Mouse (Mus musculus) urinary bladder, postnatal 10 days (tissue): ENCODE data around the gene Cnn2.

Experiments
- DNase-seq: peaks from one replicate; pipeline ENCODE4 v3.0.0; 2022; ENCODE audit warnings: low spot score

Gene Cnn2

GRCm38 (mm10) chr10:79970415-79971182, 17.8 kb upstream of the Cnn2 start, which contains the start of gene Grin3b:
Gene Grin3b, plus strand, starts transcription at chr10:79970715.
- no peak for DNase-seq

DNA sequence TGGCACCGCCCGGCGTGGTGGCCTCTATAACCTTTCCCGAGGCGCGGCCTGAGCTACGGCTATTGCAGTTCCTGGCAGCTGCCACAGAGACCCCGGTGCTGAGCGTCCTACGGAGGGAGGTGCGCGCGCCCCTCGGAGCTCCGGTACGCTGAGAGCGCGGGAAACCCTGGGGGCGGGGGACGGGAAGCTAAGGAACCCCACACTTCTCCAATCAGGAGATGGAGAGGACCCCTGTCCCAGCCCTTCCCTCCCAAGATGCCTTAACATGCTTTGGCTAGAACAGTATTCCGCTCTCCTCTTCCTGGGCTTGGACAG, 17.2 kb upstream of the Cnn2 start:
- no peak for DNase-seq

DNA sequence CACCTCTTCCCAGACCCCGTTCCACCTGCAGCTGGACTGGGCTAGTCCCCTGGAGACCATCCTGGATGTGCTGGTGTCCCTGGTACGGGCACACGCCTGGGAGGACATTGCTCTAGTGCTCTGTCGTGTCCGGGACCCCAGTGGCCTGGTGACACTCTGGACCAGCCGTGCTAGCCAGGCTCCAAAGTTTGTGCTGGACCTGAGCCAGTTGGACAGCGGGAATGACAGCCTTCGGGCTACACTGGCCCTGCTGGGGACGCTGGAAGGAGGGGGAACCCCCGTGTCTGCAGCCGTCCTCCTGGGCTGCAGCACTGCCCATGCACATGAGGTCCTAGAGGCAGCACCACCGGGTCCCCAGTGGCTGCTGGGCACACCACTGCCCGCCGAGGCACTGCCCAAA, 15.6 kb upstream of the Cnn2 start:
- no peak for DNase-seq

DNA sequence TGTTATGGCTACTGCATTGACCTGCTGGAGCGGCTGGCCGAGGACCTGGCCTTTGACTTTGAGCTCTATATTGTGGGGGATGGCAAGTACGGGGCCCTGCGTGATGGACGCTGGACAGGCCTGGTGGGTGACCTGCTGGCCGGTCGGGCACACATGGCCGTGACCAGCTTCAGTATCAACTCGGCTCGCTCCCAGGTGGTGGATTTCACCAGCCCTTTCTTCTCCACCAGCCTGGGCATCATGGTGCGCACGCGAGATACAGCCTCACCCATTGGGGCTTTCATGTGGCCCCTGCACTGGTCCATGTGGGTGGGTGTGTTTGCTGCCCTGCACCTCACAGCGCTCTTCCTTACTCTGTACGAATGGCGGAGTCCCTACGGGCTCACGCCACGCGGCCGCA, 14.3 kb upstream of the Cnn2 start:
- no peak for DNase-seq

DNA sequence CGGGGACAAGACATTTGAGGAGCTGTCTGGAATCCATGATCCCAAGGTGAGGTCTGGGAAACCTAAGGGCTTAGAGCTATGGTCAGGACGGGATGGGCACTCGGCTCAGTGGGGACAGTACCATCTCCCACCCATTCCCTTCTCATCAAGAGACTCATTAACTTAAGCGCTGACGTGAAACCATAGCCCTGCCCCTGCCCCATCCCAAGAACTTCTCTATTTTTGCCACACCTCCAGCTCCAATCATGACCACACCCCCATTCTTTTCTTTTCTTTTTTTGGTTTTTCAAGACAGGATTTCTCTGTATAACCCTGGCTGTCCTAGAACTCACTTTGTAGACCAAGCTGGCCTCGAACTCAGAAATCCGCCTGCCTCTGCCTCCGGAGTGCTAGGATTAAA, 13.7 kb upstream of the Cnn2 start:
- DNase-seq: no peak

DNA sequence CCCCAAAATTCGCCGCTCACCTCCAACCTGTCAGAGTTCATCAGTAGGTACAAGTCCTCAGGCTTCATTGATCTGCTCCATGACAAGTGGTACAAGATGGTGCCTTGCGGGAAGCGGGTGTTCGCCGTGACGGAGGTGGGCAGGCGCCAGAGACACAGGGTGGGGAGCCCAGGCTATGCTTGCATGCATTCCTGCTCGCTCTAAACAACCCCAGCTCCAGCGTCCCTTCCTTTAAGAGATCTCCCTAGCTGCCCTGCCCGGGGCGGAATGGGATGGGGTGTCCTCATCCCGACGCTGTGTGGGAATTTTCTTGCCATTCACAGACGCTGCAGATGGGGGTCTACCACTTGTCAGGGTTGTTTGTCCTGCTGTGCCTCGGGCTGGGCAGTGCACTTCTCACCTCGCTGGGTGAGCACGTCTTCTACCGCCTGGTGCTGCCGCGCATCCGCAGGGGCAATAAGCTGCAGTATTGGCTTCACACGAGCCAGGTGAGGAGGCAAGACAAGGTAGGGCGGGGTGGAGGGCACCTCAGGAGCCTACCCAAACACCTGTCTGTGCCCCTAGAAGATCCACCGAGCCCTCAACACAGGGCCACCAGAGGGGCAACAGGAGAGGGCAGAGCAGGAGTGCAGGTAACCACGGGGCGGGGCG, 12.2 kb upstream of the Cnn2 start:
- DNase-seq: no peak

DNA sequence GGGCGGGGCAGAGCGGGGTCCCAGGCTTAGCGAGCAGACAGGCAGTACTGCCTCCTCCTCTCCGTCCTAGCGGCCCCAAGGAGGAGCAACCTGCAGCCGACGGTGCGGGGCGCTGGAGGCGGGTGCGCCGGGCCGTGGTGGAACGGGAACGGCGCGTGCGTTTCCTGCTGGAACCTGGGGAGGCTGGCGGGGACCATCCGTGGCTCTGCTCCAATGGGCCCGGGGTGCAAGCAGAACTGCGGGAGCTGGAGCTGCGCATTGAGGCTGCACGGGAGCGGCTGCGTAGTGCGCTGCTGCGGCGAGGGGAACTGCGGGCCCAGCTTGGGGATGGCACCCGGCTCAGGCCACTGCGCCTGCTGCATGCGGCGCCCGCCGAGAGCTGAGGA, 11.7 kb upstream of the Cnn2 start:
- no peak for DNase-seq

DNA sequence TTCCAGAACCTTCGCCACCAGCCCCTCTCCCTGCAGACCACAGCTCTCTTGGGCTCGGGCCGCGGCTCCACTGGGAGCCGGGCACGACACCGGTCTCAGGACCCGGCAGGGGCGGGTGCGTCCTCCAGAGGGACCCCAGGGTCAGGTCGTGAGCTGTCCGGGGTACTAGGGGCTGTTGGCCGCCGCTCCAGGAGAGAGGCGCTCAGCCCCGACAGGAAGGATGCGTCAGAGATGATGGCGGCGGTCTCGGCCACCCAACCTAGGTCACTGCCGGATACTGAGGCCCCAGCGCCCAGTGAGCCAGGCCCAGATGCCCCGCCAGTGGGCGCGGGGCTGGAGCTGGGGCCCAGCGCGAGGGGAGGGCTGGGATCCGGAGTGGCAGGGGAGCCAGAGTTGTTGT, 11.1 kb upstream of the Cnn2 start:
- no peak for DNase-seq

DNA sequence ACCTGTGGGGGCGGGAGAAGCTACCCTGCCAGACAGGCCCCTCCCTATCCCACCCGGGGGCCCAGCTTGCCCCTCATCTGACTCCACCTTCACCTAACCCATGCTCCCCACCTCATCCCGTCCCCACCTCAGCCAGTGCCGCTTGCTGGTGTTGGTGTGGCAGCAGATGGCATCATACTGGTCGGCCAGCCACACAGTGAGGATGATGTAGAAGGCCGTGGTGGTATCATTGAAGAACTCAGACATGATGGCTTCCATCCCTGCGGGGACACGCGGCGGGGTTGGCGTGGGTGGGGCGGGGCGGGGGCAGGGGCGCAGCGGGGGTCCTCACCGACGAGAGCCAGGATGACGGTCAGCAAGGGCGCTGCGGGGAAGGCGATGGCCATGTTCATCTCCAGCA, 10.3 kb upstream of the Cnn2 start:
- DNase-seq: no peak

GRCm38 (mm10) chr10:79979401-79980155, 8.8 kb upstream of the Cnn2 start:
- DNase-seq: no peak

DNA sequence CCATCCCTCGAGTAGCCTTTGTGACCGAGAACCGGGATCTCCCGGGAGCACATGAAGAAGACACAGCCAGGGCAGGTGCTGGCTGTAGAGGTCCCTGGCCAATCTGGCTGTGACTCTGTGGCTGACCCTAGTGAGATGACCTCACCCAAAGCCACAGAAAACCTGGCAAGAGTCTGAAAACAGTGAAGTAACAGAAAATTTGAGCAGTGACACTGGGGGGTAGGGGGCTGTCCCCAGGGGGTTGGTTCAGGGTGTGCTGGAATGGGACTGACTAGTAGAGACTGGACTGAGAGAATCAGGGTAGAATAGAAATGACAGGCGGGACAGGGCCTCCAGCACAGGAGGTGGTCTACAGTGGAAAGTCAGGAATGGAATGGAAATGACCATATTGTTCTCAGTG, 5.2 kb upstream of the Cnn2 start:
- DNase-seq: no peak

DNA sequence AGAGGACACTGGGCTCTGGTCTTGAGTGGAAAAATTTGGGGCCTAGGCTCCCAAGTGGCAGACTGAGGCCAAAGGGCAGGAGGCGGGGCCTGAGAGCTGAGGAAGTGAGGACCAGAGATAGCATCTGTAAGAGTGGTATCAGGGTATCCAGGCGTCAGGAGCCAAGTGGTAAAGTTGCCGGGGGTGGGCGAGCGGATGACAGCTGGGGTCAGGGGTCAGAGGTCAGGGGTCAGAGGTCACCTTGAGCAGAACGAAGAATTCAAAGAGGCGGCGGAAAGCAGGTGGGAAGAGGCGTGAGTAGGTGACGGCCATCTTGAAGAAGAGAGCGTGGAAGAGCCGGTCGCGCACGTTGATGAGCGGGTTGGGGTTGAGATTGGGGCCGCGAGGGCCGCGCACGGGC, 4.7 kb upstream of the Cnn2 start:
- DNase-seq: no peak

GRCm38 (mm10) chr10:79984195-79984816, 4.1 kb upstream of the Cnn2 start, which contains the start of gene Tmem259:
Gene Tmem259, minus strand, starts transcription at chr10:79984330.
- no peak for DNase-seq

DNA sequence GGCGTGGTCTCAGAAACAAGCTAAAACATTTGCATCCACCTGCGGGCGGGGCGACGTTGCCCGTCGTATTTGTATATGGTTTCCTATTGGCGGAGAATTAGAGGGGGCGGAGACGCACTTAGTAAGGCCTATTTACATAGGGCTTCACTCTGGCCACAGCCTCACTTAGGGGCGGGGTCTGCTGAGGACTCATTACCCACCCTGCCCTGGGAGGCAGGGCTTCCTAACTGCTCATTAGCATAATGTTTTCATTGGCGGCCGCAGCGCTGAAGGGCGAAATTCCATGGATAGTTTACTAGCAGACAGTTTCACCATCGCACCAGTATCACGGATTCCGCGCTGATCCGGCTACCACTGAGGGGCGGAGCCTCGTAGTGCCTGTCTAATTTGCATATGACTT, 3.5 kb upstream of the Cnn2 start:
- peak; percentile 78 for DNase-seq

GRCm38 (mm10) chr10:79985334-79986231, 2.8 kb upstream of the Cnn2 start:
- DNase-seq: no peak

DNA sequence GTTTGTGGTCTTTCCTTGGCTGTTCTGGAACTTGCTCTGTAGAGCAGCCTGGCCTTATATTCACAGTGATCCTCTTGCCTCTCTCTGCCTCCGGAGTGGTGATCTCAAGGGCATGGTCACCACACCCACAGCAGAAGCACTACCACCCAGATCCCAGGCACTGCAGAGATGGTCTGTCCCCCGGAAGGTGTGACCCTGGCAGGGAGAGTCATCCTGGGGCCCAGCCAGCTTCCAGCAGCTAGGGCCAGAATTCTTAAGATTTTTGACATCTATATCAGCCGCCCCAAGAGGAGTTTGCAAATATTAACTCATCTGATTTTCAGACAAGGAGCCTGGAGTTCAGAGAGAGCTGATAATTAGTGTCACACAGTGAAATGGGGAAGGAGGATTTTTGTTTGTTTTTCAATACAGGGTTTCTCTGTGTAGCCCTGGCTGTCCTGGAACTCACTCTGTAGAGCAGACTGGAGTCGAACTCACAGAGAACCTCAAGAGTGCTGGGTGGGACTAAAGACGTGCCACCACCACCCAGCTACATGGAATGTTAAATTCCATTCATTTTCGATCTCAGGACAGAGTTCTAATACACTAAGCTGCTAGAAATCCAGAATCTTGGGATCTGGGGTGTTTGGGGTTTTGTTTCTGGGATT, 2.0 kb upstream of the Cnn2 start:
- no peak for DNase-seq

DNA sequence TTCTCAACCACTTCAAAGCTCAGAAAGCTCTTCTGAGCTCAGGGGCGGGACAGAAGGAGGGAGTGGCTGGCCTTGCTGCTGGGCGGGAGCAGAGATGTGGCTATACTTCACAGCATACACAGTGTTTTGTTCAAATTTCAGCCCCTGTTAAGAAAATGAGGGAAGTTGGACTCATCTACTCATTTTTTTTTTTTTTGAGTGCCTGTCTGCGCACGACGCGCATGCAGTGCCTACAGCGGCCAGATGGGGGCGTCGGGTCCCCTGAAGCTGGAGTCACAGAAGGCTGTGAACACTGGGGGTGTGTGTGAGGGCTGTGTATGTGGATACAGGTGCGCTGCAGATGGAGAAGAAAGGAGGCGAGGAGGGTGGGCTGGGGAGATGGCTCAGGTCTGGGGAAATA, 1.4 kb upstream of the Cnn2 start:
- peak; percentile 74 for DNase-seq

DNA sequence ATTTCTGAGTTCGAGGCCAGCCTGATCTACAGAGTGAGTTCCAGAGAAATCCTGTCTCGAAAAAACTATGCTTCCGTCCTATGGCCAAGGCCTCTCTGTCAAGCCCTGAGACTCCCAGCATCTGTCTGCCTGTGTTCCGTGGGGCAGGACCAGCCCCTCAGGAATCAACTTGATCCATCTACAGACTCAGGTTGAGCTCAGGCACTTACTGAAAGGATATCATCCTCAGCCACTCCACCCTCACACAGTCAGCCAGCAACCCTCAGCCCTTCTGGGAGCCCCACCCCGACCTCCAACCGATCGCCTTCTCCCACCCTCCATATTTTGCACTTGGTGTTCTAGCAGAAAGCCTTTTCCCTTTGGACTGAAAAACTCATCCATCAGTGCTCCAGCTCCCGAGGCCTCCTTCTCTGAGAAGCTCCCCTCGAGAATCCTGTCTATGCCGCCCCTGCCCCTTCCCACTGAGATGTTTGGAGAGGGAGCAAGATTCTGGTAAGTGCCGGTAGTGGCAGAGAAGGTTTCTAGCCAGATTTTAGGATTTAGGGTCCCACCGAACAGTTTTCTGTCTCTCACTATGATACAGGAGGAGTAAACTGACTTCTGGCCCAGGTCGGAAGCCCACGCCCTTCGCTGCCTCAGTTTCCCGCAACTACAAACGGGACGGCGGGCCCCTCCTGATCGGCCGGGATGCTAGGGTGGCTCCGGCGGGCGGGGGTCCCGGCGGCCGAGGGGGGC, 446 bp upstream of the Cnn2 start:
- no peak for DNase-seq

DNA sequence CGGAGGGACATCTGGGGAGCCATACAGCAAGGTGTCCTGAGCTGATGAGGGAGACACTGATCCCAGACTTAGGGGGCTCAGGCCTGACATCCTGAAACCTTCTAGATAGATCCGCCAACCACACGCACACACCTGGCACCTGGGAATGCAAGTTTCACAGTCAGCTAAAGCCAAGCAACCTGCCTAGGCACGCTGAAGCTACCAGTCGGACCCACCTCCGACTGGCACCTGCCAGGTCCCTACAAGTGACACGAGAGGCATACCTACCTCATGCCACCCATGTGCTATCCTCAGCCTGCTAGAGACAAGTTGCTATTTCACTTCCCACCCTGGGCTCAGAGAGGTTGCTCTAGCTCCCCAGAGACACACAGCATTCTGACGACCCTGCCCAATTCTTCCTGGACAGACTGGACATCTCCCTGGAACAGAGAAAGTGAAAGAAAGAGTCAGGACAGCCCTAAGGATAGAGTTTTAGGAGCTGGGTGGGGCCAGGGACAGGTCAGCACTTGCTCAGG, 945 bp downstream of the Cnn2 start:
- DNase-seq: no peak

- no peak for DNase-seq
These were observed 1.5 kb downstream of the Cnn2 start for GRCm38 (mm10) chr10:79989870-79990269.
